Mouse (Mus musculus): Measurements from ENCODE around the gene Irx6. TPM values are rescaled to one million over a fixed set of nuclear protein-coding genes. Genes with fewer than 3 reads are reported as not detected.

Irx6 gene
- polyA plus RNA-seq (2014; fragmentation: Illumina TruSeq; extraction: RNeasy Lipid Tissue Mini Kit (QIAGEN cat#74804); ENCODE audit: low read depth, low replicate concordance) = not detected

DNA sequence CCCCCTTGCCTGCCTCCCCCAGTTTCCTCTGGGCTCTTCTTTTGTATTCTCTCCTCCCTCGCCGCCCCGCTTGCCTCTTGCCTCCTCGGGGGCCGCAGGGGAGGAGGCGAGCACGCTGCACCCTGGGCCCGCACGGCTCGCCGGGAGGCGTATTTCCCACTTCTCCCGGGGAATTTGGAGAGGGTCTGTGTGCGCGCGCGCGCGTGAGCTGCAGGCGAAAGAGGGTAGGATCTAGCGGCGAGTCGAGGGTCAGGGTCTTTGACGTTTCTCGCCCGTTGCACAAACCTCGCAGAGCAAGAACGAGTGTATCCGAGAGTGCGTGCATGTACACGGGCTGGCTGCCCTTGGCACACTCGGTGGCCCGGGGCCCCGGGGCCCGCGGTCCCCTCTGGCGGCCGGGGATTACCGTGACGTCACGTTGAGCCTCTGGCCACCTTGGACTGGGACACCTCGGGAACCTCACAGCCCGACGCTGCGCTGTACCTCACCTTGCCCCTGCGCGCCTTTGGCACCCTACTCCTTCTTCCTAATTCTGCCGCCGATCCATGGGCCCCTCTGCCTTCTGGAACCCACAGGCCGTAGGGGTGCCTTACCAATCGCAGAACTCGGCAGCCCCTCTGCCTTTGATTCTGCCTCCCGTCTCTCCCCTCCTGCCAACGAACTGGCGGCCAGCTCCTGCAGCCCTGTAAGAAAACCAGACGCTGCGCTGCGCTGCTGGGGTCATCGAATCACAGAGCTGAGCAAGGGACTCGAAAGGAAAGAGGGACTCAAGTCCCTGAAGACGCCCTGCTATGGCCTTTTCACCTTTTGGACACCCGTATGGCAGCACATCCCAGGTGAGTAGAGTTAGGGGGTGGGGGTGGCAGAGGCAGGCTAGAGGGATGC is at the start of gene Irx6:
Gene Irx6, plus strand, starts transcription at position 45 of the 885 bp plus-strand sequence.

Other genes with a start within 250 kb of the Irx6 start
- gene Mmp2, start 153.0 kb downstream of the Irx6 start, polyA plus RNA-seq (2014; fragmentation: Illumina TruSeq; extraction: RNeasy Lipid Tissue Mini Kit (QIAGEN cat#74804); ENCODE audit: low read depth, low replicate concordance) = 0.36 TPM
- gene Lpcat2, start 181.1 kb downstream of the Irx6 start, polyA plus RNA-seq (2014; fragmentation: Illumina TruSeq; extraction: RNeasy Lipid Tissue Mini Kit (QIAGEN cat#74804); ENCODE audit: low read depth, low replicate concordance) = 0.85 TPM
- not detected for gene Capns2, start 227.1 kb downstream of the Irx6 start, polyA plus RNA-seq (2014; fragmentation: Illumina TruSeq; extraction: RNeasy Lipid Tissue Mini Kit (QIAGEN cat#74804); ENCODE audit: low read depth, low replicate concordance)

Measured in kidney, adult 10 weeks (tissue).